Mouse (Mus musculus): ENCODE results near the gene Shroom3. TPM values are rescaled to one million over a fixed set of nuclear protein-coding genes. Genes with fewer than 3 reads are reported as not detected.

Shroom3 gene
- polyA plus RNA-seq, 1 experiment from 2014 or later = 8.1 TPM

GRCm38 (mm10) chr5:92821370-92821769 is 138.1 kb downstream of the Shroom3 start:
- Histone ChIP-seq H3K36me3 (no peaks in the 10 kb centered on the region), H3K4me1 (replicated peaks) (peaks cover 1% of the 10 kb centered on the region), H3K9ac (no peak overlapping the region), H3K27ac (no peak overlapping the region), H3K4me3 (replicated peaks) (no peak overlapping the region), H3K9me3 (no peaks in the 10 kb centered on the region), H3K4me2 (replicated peaks) (no peak overlapping the region), H3K27me3 (replicated peaks) (no peaks in the 10 kb centered on the region)
- 76% methylated on average over 3 of the region's 3 CpGs for WGBS
- ATAC-seq = no peak

- WGBS = 62% methylated on average over 7 of the region's 7 CpGs
- H3K27me3 ChIP-seq (replicated peaks) = no peaks in the 10 kb centered on the region
- no peaks in the 10 kb centered on the region for H3K36me3 ChIP-seq
- H3K4me1 ChIP-seq (replicated peaks) = peaks cover 4% of the 10 kb centered on the region; the same call in 1 of the 2 replicates
- no peak overlapping the region for H3K27ac ChIP-seq
- no peak for ATAC-seq
- H3K4me3 ChIP-seq (replicated peaks) = no peak overlapping the region
- H3K9ac ChIP-seq = no peak overlapping the region
- no peaks in the 10 kb centered on the region for H3K9me3 ChIP-seq
- H3K4me2 ChIP-seq (replicated peaks) = no peak overlapping the region
These were observed 140.3 kb downstream of the Shroom3 start for GRCm38 (mm10) chr5:92823495-92823894.

- Histone ChIP-seq H3K4me1 (replicated peaks) (peaks cover 4% of the 10 kb centered on the region; the same call in 1 of the 2 replicates), H3K9me3 (no peaks in the 10 kb centered on the region), H3K27me3 (replicated peaks) (no peaks in the 10 kb centered on the region), H3K27ac (no peak overlapping the region), H3K4me2 (replicated peaks) (no peak overlapping the region), H3K36me3 (no peaks in the 10 kb centered on the region), H3K4me3 (replicated peaks) (no peak overlapping the region), H3K9ac (no peak overlapping the region)
- 60% methylated on average over 10 of the region's 10 CpGs for WGBS
- peak; percentile 65 for ATAC-seq
These were observed 141.2 kb downstream of the Shroom3 start for GRCm38 (mm10) chr5:92824304-92825009.

- WGBS = 65% methylated on average over 1 of the region's 1 CpGs
- Histone ChIP-seq H3K36me3 (no peaks in the 10 kb centered on the region), H3K4me3 (replicated peaks) (no peak overlapping the region), H3K4me1 (replicated peaks) (peaks cover 4% of the 10 kb centered on the region; the same call in 1 of the 2 replicates), H3K27me3 (replicated peaks) (no peaks in the 10 kb centered on the region), H3K9me3 (no peaks in the 10 kb centered on the region), H3K4me2 (replicated peaks) (no peak overlapping the region), H3K27ac (no peak overlapping the region), H3K9ac (no peak overlapping the region)
- no peak for ATAC-seq
These were observed 147.2 kb downstream of the Shroom3 start for GRCm38 (mm10) chr5:92830391-92830790.

GRCm38 (mm10) chr5:92834513-92834912 is 151.3 kb downstream of the Shroom3 start:
- H3K27me3 ChIP-seq (replicated peaks) = no peaks in the 10 kb centered on the region
- 42% methylated on average over 7 of the region's 7 CpGs for WGBS
- H3K9me3 ChIP-seq = no peaks in the 10 kb centered on the region
- H3K4me2 ChIP-seq (replicated peaks) = no peak overlapping the region
- no peak overlapping the region for H3K9ac ChIP-seq
- H3K27ac ChIP-seq = no peak overlapping the region
- H3K36me3 ChIP-seq = no peaks in the 10 kb centered on the region
- no peak overlapping the region for H3K4me3 ChIP-seq (replicated peaks)
- peaks cover 17% of the 10 kb centered on the region for H3K4me1 ChIP-seq (replicated peaks)
- no peak for ATAC-seq

GRCm38 (mm10) chr5:92837311-92837710 is 154.1 kb downstream of the Shroom3 start:
- Histone ChIP-seq H3K36me3 (no peaks in the 10 kb centered on the region), H3K4me3 (replicated peaks) (no peak overlapping the region), H3K4me2 (replicated peaks) (no peak overlapping the region), H3K27ac (0 out of 2 replicates have a peak overlapping the region, but pooled peaks have one; percentile 9), H3K27me3 (replicated peaks) (no peaks in the 10 kb centered on the region), H3K9me3 (no peaks in the 10 kb centered on the region), H3K9ac (no peak overlapping the region), H3K4me1 (replicated peaks) (peaks cover 18% of the 10 kb centered on the region)
- ATAC-seq = no peak
- WGBS = 73% methylated on average over 4 of the region's 4 CpGs

GRCm38 (mm10) chr5:92838351-92838784 is 155.1 kb downstream of the Shroom3 start:
- no peaks in the 10 kb centered on the region for H3K9me3 ChIP-seq
- H3K4me2 ChIP-seq (replicated peaks) = no peak overlapping the region
- WGBS = 74% methylated on average over 9 of the region's 9 CpGs
- no peak overlapping the region for H3K4me3 ChIP-seq (replicated peaks)
- peak; percentile 75 for ATAC-seq
- no peaks in the 10 kb centered on the region for H3K27me3 ChIP-seq (replicated peaks)
- no peak overlapping the region for H3K9ac ChIP-seq
- H3K27ac ChIP-seq = no peak overlapping the region
- H3K4me1 ChIP-seq (replicated peaks) = peaks cover 21% of the 10 kb centered on the region
- H3K36me3 ChIP-seq = no peaks in the 10 kb centered on the region

- WGBS = 66% methylated on average over 4 of the region's 4 CpGs
- H3K9me3 ChIP-seq = no peaks in the 10 kb centered on the region
- no peak overlapping the region for H3K27ac ChIP-seq
- no peak overlapping the region for H3K4me2 ChIP-seq (replicated peaks)
- H3K9ac ChIP-seq = no peak overlapping the region
- no peaks in the 10 kb centered on the region for H3K27me3 ChIP-seq (replicated peaks)
- no peak for ATAC-seq
- H3K4me1 ChIP-seq (replicated peaks) = peaks cover 27% of the 10 kb centered on the region
- no peak overlapping the region for H3K4me3 ChIP-seq (replicated peaks)
- no peaks in the 10 kb centered on the region for H3K36me3 ChIP-seq
These were observed 156.1 kb downstream of the Shroom3 start for GRCm38 (mm10) chr5:92839314-92839713.

- no peaks in the 10 kb centered on the region for H3K9me3 ChIP-seq
- peak overlapping the region; percentile 74 for H3K27ac ChIP-seq
- ATAC-seq = peak; percentile 78
- H3K4me2 ChIP-seq (replicated peaks) = no peak overlapping the region
- 23% methylated on average over 5 of the region's 5 CpGs for WGBS
- H3K9ac ChIP-seq = no peak overlapping the region
- H3K27me3 ChIP-seq (replicated peaks) = no peaks in the 10 kb centered on the region
- no peaks in the 10 kb centered on the region for H3K36me3 ChIP-seq
- H3K4me3 ChIP-seq (replicated peaks) = no peak overlapping the region
- H3K4me1 ChIP-seq (replicated peaks) = peaks cover 27% of the 10 kb centered on the region
These were observed 158.2 kb downstream of the Shroom3 start for GRCm38 (mm10) chr5:92841474-92841873.

- peaks cover 23% of the 10 kb centered on the region for H3K4me1 ChIP-seq (replicated peaks)
- no peaks in the 10 kb centered on the region for H3K9me3 ChIP-seq
- no peak overlapping the region for H3K9ac ChIP-seq
- peak overlapping the region; percentile 25; the same call in 1 of the 2 replicates for H3K27ac ChIP-seq
- no peaks in the 10 kb centered on the region for H3K27me3 ChIP-seq (replicated peaks)
- H3K4me3 ChIP-seq (replicated peaks) = no peak overlapping the region
- ATAC-seq = no peak
- H3K4me2 ChIP-seq (replicated peaks) = no peak overlapping the region
- WGBS = 12% methylated on average over 8 of the region's 8 CpGs
- H3K36me3 ChIP-seq = no peaks in the 10 kb centered on the region
These were observed 159.2 kb downstream of the Shroom3 start for GRCm38 (mm10) chr5:92842417-92842816.

GRCm38 (mm10) chr5:92842881-92843280 is 159.6 kb downstream of the Shroom3 start:
- no peak overlapping the region for H3K9ac ChIP-seq
- no peaks in the 10 kb centered on the region for H3K36me3 ChIP-seq
- 0 out of 2 replicates have a peak overlapping the region, but pooled peaks have one; percentile 48 for H3K27ac ChIP-seq
- no peaks in the 10 kb centered on the region for H3K9me3 ChIP-seq
- H3K4me1 ChIP-seq (replicated peaks) = peaks cover 22% of the 10 kb centered on the region
- no peaks in the 10 kb centered on the region for H3K27me3 ChIP-seq (replicated peaks)
- WGBS = 47% methylated on average over 3 of the region's 3 CpGs
- H3K4me3 ChIP-seq (replicated peaks) = no peak overlapping the region
- H3K4me2 ChIP-seq (replicated peaks) = no peak overlapping the region
- ATAC-seq = no peak

- Histone ChIP-seq H3K27ac (no peak overlapping the region), H3K9ac (no peak overlapping the region), H3K4me1 (replicated peaks) (peaks cover 14% of the 10 kb centered on the region), H3K4me3 (replicated peaks) (no peak overlapping the region), H3K27me3 (replicated peaks) (no peaks in the 10 kb centered on the region), H3K9me3 (no peaks in the 10 kb centered on the region), H3K36me3 (no peaks in the 10 kb centered on the region), H3K4me2 (replicated peaks) (no peak overlapping the region)
- WGBS = 60% methylated on average over 20 of the region's 20 CpGs
- no peak for ATAC-seq
These were observed 160.9 kb downstream of the Shroom3 start for GRCm38 (mm10) chr5:92843850-92844785.
